Mouse (Mus musculus) retina, postnatal 7 days (tissue): ENCODE measurements around the gene Spon1.

Source experiments
- DNase-seq: peaks from one replicate; pipeline ENCODE4 v3.0.0-alpha.2; 2012; ENCODE audit warnings: low read depth, low spot score

Spon1 gene

DNA sequence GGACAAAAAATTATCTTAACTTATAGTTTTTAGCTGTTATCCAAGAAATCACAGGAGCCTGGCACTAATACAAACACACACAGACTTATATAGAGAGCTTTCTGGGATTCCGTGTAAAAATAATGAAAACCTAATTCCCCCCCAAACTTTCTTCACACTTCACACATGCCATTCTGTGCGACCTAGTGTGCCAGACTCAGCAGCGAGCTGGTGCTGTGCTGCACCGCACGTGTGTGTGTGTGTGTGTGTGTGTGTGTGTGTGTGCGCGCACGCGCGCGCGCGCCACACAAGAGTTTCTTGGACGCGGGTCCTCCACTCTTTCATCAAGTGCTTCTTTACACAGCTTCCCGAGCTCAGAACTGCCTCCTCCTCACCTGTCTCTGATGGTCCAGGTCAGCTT is 292.4 kb downstream of the Spon1 start:
- no peak for DNase-seq

DNA sequence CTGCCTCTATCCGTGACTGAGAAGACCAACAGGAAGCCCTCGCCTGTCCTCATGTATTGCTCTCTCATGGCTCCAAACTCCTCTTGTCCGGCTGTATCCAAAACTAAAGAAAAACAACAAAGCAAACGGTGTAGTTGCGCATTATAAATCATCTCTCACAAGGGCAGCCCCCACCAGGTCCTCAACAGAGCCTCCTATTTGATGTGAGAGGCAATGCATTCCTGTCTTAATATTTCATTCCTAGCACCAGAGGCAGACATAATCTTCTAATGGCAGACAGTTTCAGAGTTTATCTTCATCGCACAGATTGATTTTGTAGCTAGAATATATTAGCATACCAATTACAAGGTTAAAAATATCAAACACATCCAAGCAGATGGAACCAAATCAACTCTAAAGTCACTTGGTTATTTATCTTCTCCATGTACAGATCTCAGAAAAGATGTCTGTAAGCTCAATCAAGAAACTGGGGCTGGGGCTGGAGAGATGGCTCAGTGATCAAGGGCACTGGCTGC is 293.2 kb downstream of the Spon1 start:
- DNase-seq = no peak

DNA sequence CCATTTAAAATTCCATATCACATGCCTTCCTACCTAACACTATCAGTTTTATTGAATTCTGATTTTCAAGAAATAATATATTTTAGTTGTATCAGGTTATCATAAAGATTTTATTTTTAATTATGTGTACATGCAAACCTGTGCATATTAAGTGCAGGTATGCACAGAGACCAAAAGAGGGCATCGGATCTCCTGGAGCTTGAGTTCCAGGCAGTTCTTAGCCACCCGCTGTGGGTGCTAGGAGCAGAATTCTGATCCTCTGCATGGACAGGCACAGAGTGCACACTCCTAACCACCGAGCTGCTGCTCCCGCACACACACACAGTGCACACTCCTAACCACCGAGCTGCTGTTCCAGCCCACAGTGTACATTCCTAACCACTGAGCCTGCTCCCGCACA is 294.6 kb downstream of the Spon1 start:
- DNase-seq = no peak

DNA sequence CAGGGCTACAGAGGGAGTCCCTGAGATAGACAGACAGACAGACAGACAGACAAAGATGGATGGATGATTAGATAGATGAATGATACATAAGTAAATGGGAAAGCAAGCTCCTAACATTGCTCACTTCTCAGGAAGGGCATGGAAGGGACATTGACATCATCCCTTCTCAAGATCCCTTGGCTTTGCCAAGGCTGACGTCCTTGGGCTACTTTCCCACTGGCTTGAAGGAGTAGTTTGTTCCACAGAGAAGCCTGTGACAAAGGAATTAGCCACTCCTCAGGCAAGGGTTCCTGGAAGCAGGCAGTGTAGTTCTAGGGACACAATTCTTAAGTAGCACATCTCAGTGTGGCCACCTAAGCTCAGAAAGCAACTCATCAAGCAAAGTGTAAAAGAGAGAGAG is 296.7 kb downstream of the Spon1 start:
- no peak for DNase-seq

- no peak for DNase-seq
Observed at GRCm38 (mm10) chr7:114063534-114063933, 297.7 kb downstream of the Spon1 start.

DNA sequence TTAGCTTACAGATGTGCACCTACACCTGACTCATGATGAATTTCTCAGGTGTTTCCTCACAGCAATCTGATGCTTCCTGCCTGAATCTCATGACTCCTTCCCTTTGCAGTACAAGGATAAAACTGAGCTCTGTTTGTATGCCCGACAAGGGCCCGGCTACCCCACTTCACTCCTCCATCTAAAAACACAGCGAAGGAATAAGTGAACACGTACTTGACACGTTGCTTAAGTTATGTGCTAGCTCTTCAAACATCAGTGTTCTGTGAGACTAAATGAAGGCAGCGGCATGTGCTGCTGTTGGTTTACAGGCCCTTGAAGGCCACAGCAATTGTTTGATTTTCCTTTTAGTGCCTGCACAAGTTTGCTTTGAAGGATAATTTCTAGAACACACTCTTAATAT is 298.2 kb downstream of the Spon1 start:
- no peak for DNase-seq

GRCm38 (mm10) chr7:114065407-114066185 is 299.8 kb downstream of the Spon1 start:
- no peak for DNase-seq

- peak; percentile 69 for DNase-seq
Observed at GRCm38 (mm10) chr7:114066529-114067178, 300.9 kb downstream of the Spon1 start.

GRCm38 (mm10) chr7:114068956-114069533 is 303.2 kb downstream of the Spon1 start:
- no peak for DNase-seq

DNA sequence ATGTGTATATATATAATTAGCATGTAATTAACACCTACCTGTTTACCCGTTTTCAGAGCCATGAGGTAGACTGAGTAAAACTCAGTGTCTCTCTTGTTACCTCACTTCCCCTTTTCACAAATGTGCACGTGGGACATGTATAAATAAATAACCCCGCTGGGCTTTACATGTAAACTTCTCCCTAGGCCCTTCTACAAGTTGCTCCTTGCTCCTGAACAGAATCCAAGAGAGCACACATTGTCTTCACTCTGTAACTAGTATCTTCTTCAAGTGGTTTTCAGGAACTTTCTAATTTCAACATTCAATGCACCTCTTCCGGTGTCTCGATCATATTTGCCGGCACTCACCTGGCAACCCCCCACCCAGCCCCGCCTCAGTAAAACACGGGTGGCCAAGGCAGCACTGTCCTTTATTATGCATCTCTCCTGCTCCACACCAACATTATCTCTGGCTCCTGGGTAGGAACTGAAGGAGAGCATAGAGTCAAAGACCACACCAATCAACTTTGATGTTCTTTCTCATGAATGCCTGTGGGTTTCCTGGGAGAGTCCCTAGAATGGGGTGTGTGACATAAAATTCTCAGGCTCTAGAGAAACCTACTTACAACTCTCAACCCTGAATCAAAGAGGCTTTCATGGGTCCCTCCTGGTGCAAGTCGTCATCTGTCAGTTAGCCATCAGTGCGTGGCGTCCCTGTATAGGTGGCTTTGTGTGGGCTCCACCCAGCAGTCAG is 304.1 kb downstream of the Spon1 start:
- no peak for DNase-seq

GRCm38 (mm10) chr7:114070458-114070840 is 304.7 kb downstream of the Spon1 start:
- DNase-seq = no peak

- no peak for DNase-seq
Observed at GRCm38 (mm10) chr7:114071395-114071794, 305.6 kb downstream of the Spon1 start.

- DNase-seq = no peak
Observed at GRCm38 (mm10) chr7:114071851-114072616, 306.2 kb downstream of the Spon1 start.

GRCm38 (mm10) chr7:114074133-114074532 is 308.3 kb downstream of the Spon1 start:
- no peak for DNase-seq

DNA sequence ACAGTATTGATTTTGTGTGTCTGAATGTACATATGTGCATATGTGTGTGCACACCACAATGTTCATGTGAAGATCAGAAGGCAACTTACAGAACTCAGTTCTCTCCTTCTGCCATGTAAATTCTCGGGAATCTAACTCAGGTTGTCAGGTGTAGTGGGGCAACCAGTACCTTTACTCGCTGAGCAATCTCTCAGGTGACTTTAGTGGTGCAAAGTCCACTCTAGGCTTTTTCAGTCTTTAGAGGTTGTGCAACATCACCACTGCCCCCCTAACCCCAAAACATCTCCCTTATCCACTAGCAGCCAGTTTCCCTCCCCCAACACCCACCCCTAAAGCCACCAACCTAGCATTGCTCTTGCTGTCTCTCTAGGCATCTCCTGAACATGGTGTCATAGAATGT is 308.8 kb downstream of the Spon1 start:
- no peak for DNase-seq

DNA sequence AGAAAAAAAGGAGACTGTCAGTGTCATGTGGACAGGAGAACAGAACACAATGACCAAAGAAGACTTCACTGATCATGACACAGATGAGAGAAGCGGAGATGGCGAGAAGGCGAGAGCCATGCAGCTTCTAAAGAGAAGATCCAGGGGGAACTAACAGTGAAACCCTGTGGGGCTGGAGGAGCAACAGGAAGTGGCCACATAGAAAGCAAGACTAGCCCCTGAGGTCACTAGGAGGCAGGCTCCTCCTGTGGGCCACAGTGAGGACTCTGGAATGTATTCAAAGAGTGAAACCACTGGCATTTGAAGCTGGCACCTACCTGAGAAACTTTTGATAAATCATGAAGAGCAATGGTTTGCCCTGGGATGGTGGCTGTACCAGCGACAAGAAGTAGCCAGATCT is 313.5 kb downstream of the Spon1 start:
- no peak for DNase-seq

DNA sequence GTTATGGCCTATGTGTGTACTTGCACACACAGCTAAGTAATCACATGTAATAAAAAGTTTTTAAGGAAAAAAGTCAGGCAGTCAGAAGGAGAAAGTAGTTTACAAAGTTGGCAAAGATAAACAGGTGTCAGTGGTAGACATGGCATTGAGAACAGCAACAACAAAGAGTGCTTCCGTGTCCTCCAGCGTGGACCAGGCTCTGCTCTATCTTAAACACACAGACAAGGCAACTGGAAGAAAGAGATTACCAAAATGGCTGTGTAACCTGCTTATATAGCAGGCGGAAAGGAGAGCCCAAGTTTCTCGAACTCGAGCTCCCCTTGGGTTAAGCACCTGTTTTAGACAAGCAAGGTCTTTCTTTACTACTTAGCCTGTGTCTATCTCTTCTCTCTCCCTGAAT is 314.5 kb downstream of the Spon1 start:
- no peak for DNase-seq

- DNase-seq = no peak
Observed at GRCm38 (mm10) chr7:114081633-114082420, 316.0 kb downstream of the Spon1 start.

- DNase-seq = no peak
Observed at GRCm38 (mm10) chr7:114083088-114083487, 317.3 kb downstream of the Spon1 start.

GRCm38 (mm10) chr7:114083760-114084159 is 318.0 kb downstream of the Spon1 start:
- DNase-seq = no peak
